Mouse (Mus musculus) hindbrain, embryonic 16.5 days (tissue): ENCODE data around the gene Bsn. TPM values are rescaled to one million over a fixed set of nuclear protein-coding genes. Genes with fewer than 3 reads are reported as not detected.
"Not testable (repeated sequence)": the region's sequence is repeated elsewhere in the genome, so short reads cannot be mapped to it uniquely, and the experiment has no call there.

Source experiments
- ATAC-seq: fragments of 200-750 bp; cut with Nextera tagmentation; 2 replicates; pipeline ENCODE4 v1.8.0; 2017; ENCODE audit warnings: moderate TSS enrichment, moderate library complexity
- H3K27ac ChIP-seq: fragments of 300-500 bp; sonication (generic); 2 replicates; pipeline ENCODE4 v1.5.1; 2014; ENCODE audit warnings: low read depth, mild to moderate bottlenecking, control low read depth, low read length, moderate library complexity
- H3K27me3 ChIP-seq: fragments of 300-500 bp; sonication (generic); replicated peaks from 2 replicates; pipeline ENCODE4 v1.6.1; 2014; ENCODE audit warnings: low read length; ENCODE audit not compliant: control insufficient read depth, insufficient read depth
- H3K36me3 ChIP-seq: fragments of 300-500 bp; sonication (generic); 2 replicates; pipeline ENCODE4 v1.6.1; 2014; ENCODE audit warnings: mild to moderate bottlenecking, low read length, moderate library complexity, mixed read lengths; ENCODE audit not compliant: control insufficient read depth, insufficient read depth
- H3K4me1 ChIP-seq: fragments of 300-500 bp; sonication (generic); 2 replicates; pipeline ENCODE4 v1.6.1; 2014; ENCODE audit warnings: low read depth, low read length; ENCODE audit not compliant: control insufficient read depth, insufficient read depth
- H3K4me2 ChIP-seq: fragments of 300-500 bp; sonication (generic); 2 replicates; pipeline ENCODE4 v1.6.1; 2014; ENCODE audit warnings: mild to moderate bottlenecking, low read length, control low read depth, moderate library complexity
- H3K4me3 ChIP-seq: fragments of 300-500 bp; sonication (generic); 2 replicates; pipeline ENCODE4 v1.5.1; 2014; ENCODE audit warnings: mild to moderate bottlenecking, low read length, control low read depth, moderate library complexity
- H3K9ac ChIP-seq: fragments of 300-500 bp; sonication (generic); 2 replicates; pipeline ENCODE4 v1.6.1; 2014; ENCODE audit warnings: low read depth, mild to moderate bottlenecking, control low read depth, low read length, moderate library complexity
- H3K9me3 ChIP-seq: fragments of 300-500 bp; sonication (generic); 2 replicates; pipeline ENCODE4 v1.6.1; 2014; ENCODE audit warnings: mild to moderate bottlenecking, low read length, moderate library complexity; ENCODE audit not compliant: control insufficient read depth
- whole genome bisulfite sequencing: fragments of 180-500 bp; shearing (Covaris S2); extraction: QIAGEN DNeasy Blood & Tissue Kit; methylation state at CpG from one replicate; pipeline ENCODE4 v1.1.7; 2014; 5-methylcytosine and 5-hydroxymethylcytosine counted together
- polyA plus RNA-seq: library from polyadenylated mRNA; unstranded; fragments of >200 nt; fragmentation: Nextera tagmentation; extraction: Ambion mirVana; gene quantifications from 2 replicates; pipeline ENCODE4 v1.2.1, GENCODE M21; 2015

Gene Bsn
- polyA plus RNA-seq, 1 experiment from 2014 or later, result 9.5 TPM

DNA sequence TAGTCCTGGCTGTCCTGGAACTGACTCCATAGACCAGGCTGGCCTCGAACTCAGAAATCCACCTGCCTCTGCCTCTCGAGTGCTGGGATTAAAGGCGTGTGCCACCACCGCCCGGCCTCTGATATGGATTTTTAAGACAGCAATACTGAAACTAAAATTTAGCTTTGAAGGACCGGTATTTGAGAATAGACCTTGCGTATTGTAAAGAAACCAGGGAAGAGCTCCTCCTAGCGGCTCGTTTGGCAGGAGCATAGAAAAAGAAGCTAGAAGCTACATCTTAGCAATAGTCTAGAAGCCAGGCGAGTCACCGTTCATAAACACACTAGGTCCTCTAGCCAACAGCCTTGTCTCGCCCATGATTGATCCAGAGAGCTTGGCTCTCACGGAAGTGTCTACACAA is 12.8 kb upstream of the Bsn start:
- Histone ChIP-seq H3K27ac (no peak overlapping the region), H3K9ac (no peak overlapping the region), H3K27me3 (no peaks in the 10 kb centered on the region), H3K36me3 (peaks cover 11% of the 10 kb centered on the region), H3K4me1 (peaks cover 14% of the 10 kb centered on the region), H3K4me2 (no peak overlapping the region), H3K9me3 (no peaks in the 10 kb centered on the region), H3K4me3 (no peak overlapping the region)
- no peak for ATAC-seq
- WGBS, result 37% methylated on average over 13 of the region's 13 CpGs

DNA sequence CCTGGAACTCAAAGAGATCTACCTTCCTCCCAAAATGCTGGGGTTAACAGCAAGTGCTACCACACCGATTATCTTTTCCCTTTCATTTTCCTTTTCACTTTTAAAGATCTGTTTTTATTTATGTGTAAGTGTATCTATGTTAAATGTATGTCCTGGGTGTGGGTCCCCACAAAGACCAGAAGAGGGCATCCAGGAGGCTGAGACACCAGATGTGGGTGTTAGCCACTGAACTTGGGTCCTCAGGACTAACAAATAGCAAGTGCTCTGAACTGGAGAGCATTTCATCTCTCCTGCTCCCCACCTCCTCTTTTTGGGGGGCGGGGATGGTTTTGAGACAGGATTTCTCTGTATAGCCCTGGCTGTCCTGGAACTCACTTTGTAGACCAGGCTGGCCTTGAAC is 12.0 kb upstream of the Bsn start:
- no peak overlapping the region for H3K27ac ChIP-seq
- H3K4me3 ChIP-seq, result no peak overlapping the region
- ATAC-seq, result no peak
- peaks cover 14% of the 10 kb centered on the region for H3K4me1 ChIP-seq
- H3K9me3 ChIP-seq, result no peaks in the 10 kb centered on the region
- H3K27me3 ChIP-seq, result no peaks in the 10 kb centered on the region
- H3K9ac ChIP-seq, result no peak overlapping the region
- no peak overlapping the region for H3K4me2 ChIP-seq
- H3K36me3 ChIP-seq, result peaks cover 3% of the 10 kb centered on the region
- 96% methylated on average over 2 of the region's 2 CpGs for WGBS

DNA sequence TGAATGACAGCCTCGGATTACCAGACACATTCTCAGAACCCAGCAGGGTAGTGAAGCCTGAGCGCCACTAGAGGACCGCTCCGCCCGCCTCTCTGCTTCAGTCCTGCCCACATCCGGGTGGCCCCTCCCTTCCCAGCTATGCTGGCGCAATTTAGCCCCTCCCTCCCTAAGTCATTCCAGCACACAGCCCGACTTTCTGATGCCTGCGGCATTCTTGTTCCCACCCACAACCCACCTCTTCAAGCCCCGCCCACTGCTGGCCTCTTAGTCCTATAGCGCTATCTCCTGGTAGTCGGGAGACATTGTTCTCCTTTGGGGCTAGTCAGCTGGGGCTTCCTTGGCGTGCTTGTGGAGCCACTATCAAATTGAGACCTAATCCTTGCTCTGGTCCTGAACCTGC is 11.0 kb upstream of the Bsn start:
- Histone ChIP-seq H3K4me1 (peaks cover 14% of the 10 kb centered on the region), H3K4me2 (peak overlapping the region; percentile 49), H3K27me3 (no peaks in the 10 kb centered on the region), H3K9ac (no peak overlapping the region), H3K36me3 (no peaks in the 10 kb centered on the region), H3K27ac (peak overlapping the region; percentile 51; the same call in 1 of the 2 replicates), H3K4me3 (peak overlapping the region; percentile 17), H3K9me3 (no peaks in the 10 kb centered on the region)
- peak; percentile 92 for ATAC-seq
- 0% methylated on average over 13 of the region's 13 CpGs for WGBS

DNA sequence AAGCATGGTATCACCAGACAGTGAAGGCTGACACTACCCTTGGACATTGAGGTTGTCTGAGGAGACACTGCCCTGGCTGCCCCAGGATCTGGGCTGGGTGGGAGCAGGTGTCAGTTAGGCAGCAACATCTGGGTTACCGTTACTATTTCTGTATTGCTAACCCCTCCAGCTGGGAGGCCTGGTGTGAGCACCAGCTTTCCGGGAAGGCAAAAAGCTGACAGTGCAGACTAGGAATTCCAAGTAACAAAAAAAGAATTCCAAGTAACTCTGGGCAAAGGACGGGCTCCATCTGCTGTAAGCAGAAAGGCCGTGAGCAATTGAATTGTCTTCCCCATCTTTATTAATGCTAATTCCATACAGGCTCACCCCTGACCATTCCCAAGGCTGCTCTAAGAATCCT is 8.4 kb upstream of the Bsn start:
- Histone ChIP-seq H3K36me3 (no peaks in the 10 kb centered on the region), H3K4me3 (no peak overlapping the region), H3K27me3 (no peaks in the 10 kb centered on the region), H3K4me2 (no peak overlapping the region), H3K9me3 (no peaks in the 10 kb centered on the region), H3K9ac (no peak overlapping the region), H3K27ac (no peak overlapping the region), H3K4me1 (no peaks in the 10 kb centered on the region; the same call in none of the 2 replicates)
- no peak for ATAC-seq
- WGBS, result 48% methylated on average over 4 of the region's 4 CpGs

DNA sequence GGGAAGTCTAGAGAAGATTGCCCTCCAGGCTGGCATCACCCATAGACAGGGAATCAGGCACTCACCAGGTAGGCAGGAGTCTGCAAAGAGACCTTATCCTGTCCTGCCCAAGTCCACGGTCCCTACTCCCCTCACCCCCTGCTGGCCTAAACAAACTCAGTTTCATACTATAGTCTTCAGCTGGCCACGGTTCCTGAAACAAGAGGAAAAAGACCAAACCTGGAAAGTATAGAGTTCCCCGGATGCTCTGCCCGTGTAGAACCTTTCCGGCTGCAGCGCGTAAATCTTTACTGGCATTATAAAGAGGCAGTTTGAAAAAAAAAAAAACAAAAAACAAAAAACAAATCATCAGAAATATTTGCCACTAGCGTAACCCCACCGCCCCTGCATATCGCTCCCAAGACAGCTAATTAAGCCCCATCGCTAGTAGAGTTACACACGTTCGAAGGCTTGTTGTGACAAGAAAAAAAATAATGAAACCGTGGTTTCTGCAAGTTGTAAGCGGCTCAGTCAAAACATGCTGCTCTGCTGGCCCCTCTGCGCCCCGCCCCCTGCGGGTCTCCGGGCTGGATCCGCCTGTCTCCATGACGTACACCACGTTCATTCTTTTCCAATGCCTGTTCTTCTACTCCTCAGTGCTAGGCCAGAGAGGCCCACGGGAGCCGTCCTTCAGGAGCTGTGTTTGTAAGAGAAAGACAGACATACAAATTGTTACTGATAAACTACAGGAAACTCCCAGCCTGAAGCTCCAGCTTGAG is 6.9 kb upstream of the Bsn start:
- no peaks in the 10 kb centered on the region for H3K36me3 ChIP-seq
- H3K27ac ChIP-seq, result no peak overlapping the region
- no peak for ATAC-seq
- WGBS, result 24% methylated on average over 24 of the region's 24 CpGs
- H3K9me3 ChIP-seq, result no peaks in the 10 kb centered on the region
- no peak overlapping the region; the same call in 1 of the 2 replicates for H3K9ac ChIP-seq
- H3K4me2 ChIP-seq, result peak overlapping the region; percentile 22; the same call in 1 of the 2 replicates
- H3K4me1 ChIP-seq, result no peaks in the 10 kb centered on the region; the same call in none of the 2 replicates
- H3K27me3 ChIP-seq, result no peaks in the 10 kb centered on the region
- H3K4me3 ChIP-seq, result no peak overlapping the region

DNA sequence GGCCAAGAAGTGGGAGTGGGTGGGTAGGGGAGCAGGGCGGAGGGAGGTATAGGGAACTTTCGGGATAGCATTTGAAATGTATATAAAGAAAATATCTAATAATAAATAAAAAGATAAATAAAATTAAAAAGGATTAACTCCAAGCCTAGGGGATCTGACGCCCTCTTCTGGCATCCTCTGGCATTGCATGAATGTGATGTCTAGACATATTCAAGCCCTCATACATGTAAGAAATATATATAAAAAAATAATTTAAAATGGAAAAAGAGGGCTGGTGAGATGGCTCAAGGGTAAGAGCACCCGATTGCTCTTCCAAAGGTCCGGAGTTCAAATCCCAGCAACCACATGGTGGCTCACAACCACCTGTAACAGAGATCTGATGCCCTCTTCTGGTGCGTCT is 6.0 kb upstream of the Bsn start:
- ATAC-seq, H3K36me3 ChIP-seq, H3K9me3 ChIP-seq, H3K27me3 ChIP-seq, H3K4me2 ChIP-seq, H3K4me3 ChIP-seq, H3K27ac ChIP-seq, H3K4me1 ChIP-seq, H3K9ac ChIP-seq: not testable (repeated sequence)
- WGBS, result 64% methylated on average over 6 of the region's 6 CpGs

DNA sequence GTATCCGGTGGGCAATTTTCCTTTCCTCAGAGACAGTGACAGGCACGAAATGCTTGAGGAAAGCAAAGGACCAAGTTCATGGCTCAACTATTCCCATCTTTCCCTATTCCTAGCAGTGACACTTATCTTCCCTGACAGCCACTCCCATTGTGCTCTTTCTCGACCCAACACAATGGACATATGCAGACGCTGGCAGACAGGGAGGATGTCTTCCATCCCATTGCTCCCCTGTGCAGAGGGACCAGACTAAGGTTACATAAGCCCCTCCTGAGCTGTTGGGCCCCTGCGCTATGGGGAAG is 747 bp downstream of the Bsn start:
- Histone ChIP-seq H3K9ac (peak overlapping the region; percentile 96), H3K27me3 (no peaks in the 10 kb centered on the region), H3K36me3 (no peaks in the 10 kb centered on the region), H3K4me3 (peak overlapping the region; percentile 83), H3K9me3 (no peaks in the 10 kb centered on the region), H3K4me1 (peaks cover 17% of the 10 kb centered on the region), H3K27ac (peak overlapping the region; percentile 81), H3K4me2 (peak overlapping the region; percentile 69)
- ATAC-seq, result no peak; the same call in 1 of the 2 replicates
- WGBS, result 20% methylated on average over 5 of the region's 5 CpGs

DNA sequence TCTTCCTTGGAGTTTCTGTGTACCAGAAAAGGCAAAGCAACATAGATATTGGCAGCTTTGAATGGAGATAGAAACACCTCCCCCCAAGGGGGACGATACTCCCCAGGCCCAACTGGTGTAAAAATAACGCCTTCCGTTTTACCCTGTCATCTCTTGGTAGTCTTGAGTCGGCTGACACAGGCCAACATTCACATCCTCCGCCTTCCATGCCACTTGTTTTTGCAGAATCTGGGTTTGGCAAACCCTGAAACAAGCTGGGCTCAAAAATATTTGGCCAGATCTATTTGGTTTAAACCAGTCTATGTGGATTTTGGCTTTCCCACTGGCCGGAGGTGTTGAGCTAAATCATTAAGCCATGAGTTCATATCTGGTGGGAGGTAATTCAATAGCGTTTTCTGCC is 1.2 kb downstream of the Bsn start:
- Histone ChIP-seq H3K9ac (peak overlapping the region; percentile 96), H3K27ac (no peak overlapping the region), H3K9me3 (no peaks in the 10 kb centered on the region), H3K4me1 (peaks cover 17% of the 10 kb centered on the region), H3K4me2 (peak overlapping the region; percentile 69), H3K27me3 (no peaks in the 10 kb centered on the region), H3K36me3 (no peaks in the 10 kb centered on the region), H3K4me3 (peak overlapping the region; percentile 83)
- 69% methylated on average over 7 of the region's 7 CpGs for WGBS
- no peak for ATAC-seq

DNA sequence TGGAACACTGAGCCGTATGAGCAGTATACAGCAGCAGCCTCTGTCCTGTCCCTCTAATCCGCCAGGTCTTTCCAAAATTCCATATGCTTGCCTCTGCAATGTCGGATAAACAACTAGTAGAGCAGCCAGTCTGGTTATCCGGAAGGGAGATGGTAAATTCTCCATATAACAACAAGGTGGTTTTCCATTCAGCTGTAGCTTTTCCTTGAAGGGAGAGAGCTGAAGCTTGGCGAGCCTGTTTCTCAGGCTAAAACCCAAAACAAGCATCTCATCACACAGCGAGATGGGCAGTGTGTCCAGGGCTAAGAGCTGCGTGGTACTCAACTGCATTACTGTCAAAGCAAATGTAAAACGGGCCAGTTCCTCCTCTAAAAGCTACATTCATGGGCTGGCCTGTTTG is 1.7 kb downstream of the Bsn start:
- H3K9me3 ChIP-seq, result no peaks in the 10 kb centered on the region
- peaks cover 17% of the 10 kb centered on the region for H3K4me1 ChIP-seq
- no peak overlapping the region; the same call in 1 of the 2 replicates for H3K9ac ChIP-seq
- no peaks in the 10 kb centered on the region for H3K27me3 ChIP-seq
- H3K27ac ChIP-seq, result no peak overlapping the region
- 82% methylated on average over 8 of the region's 8 CpGs for WGBS
- H3K4me2 ChIP-seq, result peak overlapping the region; percentile 69
- ATAC-seq, result no peak
- H3K4me3 ChIP-seq, result peak overlapping the region; percentile 83
- no peaks in the 10 kb centered on the region for H3K36me3 ChIP-seq
